Mouse (Mus musculus): ENCODE results near the gene Slc23a2.

- TF ChIP-seq CTCF (IDR thresholded peaks at IDR 0.05; ENCODE audit: low read depth) (no peak), EP300 (optimal IDR thresholded peaks at IDR 0.05) (no peak)
These were observed 18.7 kb upstream of the Slc23a2 start for GRCm38 (mm10) chr2:132163626-132164025.

Data from stomach, postnatal 0 days (tissue).